Mouse (Mus musculus): ENCODE measurements around the gene H2-Q2. TPM values are rescaled to one million over a fixed set of nuclear protein-coding genes. Genes with fewer than 3 reads are reported as not detected.

Gene H2-Q2
- 19.2 TPM for polyA plus RNA-seq (2017; shearing (Covaris generic))

DNA sequence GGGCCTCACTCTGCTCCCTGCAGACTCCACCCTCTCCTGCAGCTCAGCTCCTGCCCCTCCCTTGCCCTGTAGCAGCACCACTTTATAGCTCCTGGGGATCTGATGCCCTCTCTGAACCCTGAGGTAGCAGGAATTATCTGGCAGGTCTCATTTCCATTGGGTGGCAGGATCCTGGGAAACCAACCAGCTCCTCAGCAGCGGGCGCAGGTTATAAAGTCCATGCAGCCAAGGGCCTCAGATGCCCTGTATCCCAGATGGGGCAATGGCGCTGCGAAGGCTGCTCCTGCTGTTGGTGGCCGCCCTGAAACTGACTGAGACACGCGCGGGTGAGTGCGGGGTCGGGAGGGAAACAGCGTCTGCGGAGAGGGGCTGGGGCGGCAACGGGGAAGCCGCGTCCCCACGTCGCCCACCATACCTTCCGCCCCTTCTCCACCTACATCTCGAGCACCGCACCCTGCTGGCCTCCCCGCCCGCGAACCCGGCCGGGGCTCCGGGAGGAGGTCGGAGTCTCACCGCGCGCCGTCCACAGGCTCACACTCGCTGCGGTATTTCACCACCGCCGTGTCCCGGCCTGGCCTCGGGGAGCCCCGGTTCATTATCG lies at the start of gene H2-Q2:
H2-Q2 (plus strand) TSS at position 172 of the 601 bp plus-strand sequence.

DNA sequence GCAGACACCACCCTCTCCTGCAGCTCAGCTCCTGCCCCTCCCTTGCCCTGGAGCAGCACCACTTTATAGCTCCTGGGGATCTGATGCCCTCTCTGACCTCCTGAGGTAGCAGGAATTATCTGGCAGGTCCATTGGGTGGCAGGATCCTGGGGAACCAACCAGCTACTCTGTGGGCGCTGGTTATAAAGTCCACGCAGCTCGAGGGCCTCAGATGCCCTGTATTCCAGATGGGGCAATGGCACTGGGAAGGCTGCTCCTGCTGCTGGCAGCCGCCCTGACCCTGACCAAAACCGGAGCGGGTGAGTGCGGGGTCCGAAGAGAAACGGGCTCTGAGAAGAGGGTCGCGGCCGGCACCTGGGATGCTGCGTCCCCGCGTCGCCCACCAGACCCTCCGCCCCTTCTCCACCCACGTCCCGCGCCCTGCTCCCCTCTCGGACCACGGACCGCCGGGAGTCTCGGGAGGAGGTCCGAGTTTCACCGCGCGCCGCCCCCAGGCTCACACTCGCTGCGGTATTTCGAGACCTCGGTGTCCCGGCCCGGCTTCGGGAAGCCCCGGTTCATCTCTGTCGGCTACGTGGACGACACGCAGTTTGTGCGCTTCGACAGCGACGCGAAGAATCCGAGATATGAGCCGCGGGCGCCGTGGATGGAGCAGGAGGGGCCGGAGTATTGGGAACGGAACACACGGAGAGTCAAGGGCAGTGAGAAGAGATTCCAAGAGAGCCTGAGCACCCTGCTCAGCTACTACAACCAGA lies 21.5 kb upstream of the H2-Q2 start, which contains the start of gene H2-Q1:
H2-Q1 (plus strand) TSS at position 79 of the 755 bp plus-strand sequence.

GRCm38 (mm10) chr17:35379369-35379728 lies 37.3 kb downstream of the H2-Q2 start, which contains the start of gene H2-Q4:
Gene H2-Q4 (plus strand): TSS chr17:35379617.

Other genes with a start within 250 kb of the H2-Q2 start
- not detected for gene Ly6g5c, start 234.0 kb upstream of the H2-Q2 start, polyA plus RNA-seq (2017; shearing (Covaris generic))
- gene Ly6g5b, start 226.8 kb upstream of the H2-Q2 start, polyA plus RNA-seq (2017; shearing (Covaris generic)) = 1.8 TPM
- 65.3 TPM for gene Gpank1, start 220.8 kb upstream of the H2-Q2 start, polyA plus RNA-seq (2017; shearing (Covaris generic))
- 223 TPM for gene Csnk2b, start 220.2 kb upstream of the H2-Q2 start, polyA plus RNA-seq (2017; shearing (Covaris generic))
- 1.7 TPM for gene D17H6S53E, start 215.9 kb upstream of the H2-Q2 start, polyA plus RNA-seq (2017; shearing (Covaris generic))
- gene Apom, start 210.2 kb upstream of the H2-Q2 start, polyA plus RNA-seq (2017; shearing (Covaris generic)) = not detected
- 56.5 TPM for gene Bag6, start 207.1 kb upstream of the H2-Q2 start, polyA plus RNA-seq (2017; shearing (Covaris generic))
- 24.5 TPM for gene Prrc2a, start 177.3 kb upstream of the H2-Q2 start, polyA plus RNA-seq (2017; shearing (Covaris generic))
- gene Aif1, start 166.2 kb upstream of the H2-Q2 start, polyA plus RNA-seq (2017; shearing (Covaris generic)) = not detected
- 4.4 TPM for gene Lst1, start 153.8 kb upstream of the H2-Q2 start, polyA plus RNA-seq (2017; shearing (Covaris generic))
- gene Ltb, start 147.8 kb upstream of the H2-Q2 start, polyA plus RNA-seq (2017; shearing (Covaris generic)) = 1,113 TPM
- gene Tnf, start 140.2 kb upstream of the H2-Q2 start, polyA plus RNA-seq (2017; shearing (Covaris generic)) = 156 TPM
- gene Lta, start 136.9 kb upstream of the H2-Q2 start, polyA plus RNA-seq (2017; shearing (Covaris generic)) = 55.4 TPM
- not detected for gene Gm16181, start 121.4 kb upstream of the H2-Q2 start, polyA plus RNA-seq (2017; shearing (Covaris generic))
- gene Atp6v1g2, start 108.6 kb upstream of the H2-Q2 start, polyA plus RNA-seq (2017; shearing (Covaris generic)) = 4.8 TPM
- gene Nfkbil1, start 106.5 kb upstream of the H2-Q2 start, polyA plus RNA-seq (2017; shearing (Covaris generic)) = 15.0 TPM
- gene Ddx39b, start 100.5 kb upstream of the H2-Q2 start, polyA plus RNA-seq (2017; shearing (Covaris generic)) = 149 TPM
- 6,702 TPM for gene H2-D1, start 79.5 kb upstream of the H2-Q2 start, polyA plus RNA-seq (2017; shearing (Covaris generic))
- 0.89 TPM for gene H2-Q1, start 21.8 kb upstream of the H2-Q2 start, polyA plus RNA-seq (2017; shearing (Covaris generic))
- 42.4 TPM for gene H2-Q4, start 37.4 kb downstream of the H2-Q2 start, polyA plus RNA-seq (2017; shearing (Covaris generic))
- gene H2-Q6, start 82.6 kb downstream of the H2-Q2 start, polyA plus RNA-seq (2017; shearing (Covaris generic)) = 1,228 TPM
- 3,053 TPM for gene H2-Q7, start 96.9 kb downstream of the H2-Q2 start, polyA plus RNA-seq (2017; shearing (Covaris generic))
- gene H2-Q10, start 127.8 kb downstream of the H2-Q2 start, polyA plus RNA-seq (2017; shearing (Covaris generic)) = 189 TPM
- gene Pou5f1, start 163.8 kb downstream of the H2-Q2 start, polyA plus RNA-seq (2017; shearing (Covaris generic)) = not detected
- gene Tcf19, start 174.6 kb downstream of the H2-Q2 start, polyA plus RNA-seq (2017; shearing (Covaris generic)) = 15.7 TPM
- gene Cchcr1, start 174.9 kb downstream of the H2-Q2 start, polyA plus RNA-seq (2017; shearing (Covaris generic)) = 15.3 TPM
- gene Psors1c2, start 191.0 kb downstream of the H2-Q2 start, polyA plus RNA-seq (2017; shearing (Covaris generic)) = not detected
- gene Cdsn, start 209.9 kb downstream of the H2-Q2 start, polyA plus RNA-seq (2017; shearing (Covaris generic)) = 1.5 TPM
- not detected for gene 2300002M23Rik, start 225.2 kb downstream of the H2-Q2 start, polyA plus RNA-seq (2017; shearing (Covaris generic))

Measured in effector memory CD4-positive, alpha-beta T cell, adult 7 months (primary cell).